Mouse (Mus musculus) liver, embryonic 14.5 days (tissue): ENCODE data around the gene Plac9a. TPM values are rescaled to one million over a fixed set of nuclear protein-coding genes. Genes with fewer than 3 reads are reported as not detected.
"Not testable (repeated sequence)": the region's sequence is repeated elsewhere in the genome, so short reads cannot be mapped to it uniquely, and the experiment has no call there.

Experiments used
- ATAC-seq: fragments of 200-750 bp; cut with Nextera tagmentation; 2 replicates; pipeline ENCODE4 v1.8.0; 2017; ENCODE audit warnings: moderate number of reproducible peaks, mild to moderate bottlenecking, moderate library complexity; ENCODE audit not compliant: insufficient read depth
- DNase-seq, 3 experiments: peaks; one replicate each; pipeline ENCODE4 v3.0.0-alpha.2; 2012 to 2013; ENCODE audit warnings: low read depth in 3 of 3, low spot score in 3 of 3
- H3K27ac ChIP-seq: fragments of 300-500 bp; sonication (generic); 2 replicates; pipeline ENCODE4 v1.5.1; 2014; ENCODE audit warnings: moderate library complexity, mild to moderate bottlenecking, control low read depth, inconsistent platforms
- H3K27me3 ChIP-seq: fragments of 300-500 bp; sonication (generic); 2 replicates; pipeline ENCODE4 v1.6.1; 2014; ENCODE audit warnings: mild to moderate bottlenecking, low read length, moderate library complexity; ENCODE audit not compliant: control insufficient read depth, insufficient read depth
- H3K36me3 ChIP-seq: fragments of 300-500 bp; sonication (generic); replicated peaks from 2 replicates; pipeline ENCODE4 v1.6.1; 2014; ENCODE audit warnings: low read depth; ENCODE audit not compliant: control insufficient read depth, insufficient read depth
- H3K4me1 ChIP-seq, 2 experiments: fragments of 200-500 bp in 1 of 2; fragments of 300-500 bp in 1 of 2; sonication (generic) in 1 of 2; replicated peaks; 2 replicates each; pipeline ENCODE4 v1.6.1; 2012 to 2014; ENCODE audit warnings: antibody characterized with exemption in 1 of 2, inconsistent platforms in 1 of 2, low read length in 1 of 2; ENCODE audit not compliant: control insufficient read depth in 2 of 2, insufficient read depth in 2 of 2
- H3K4me2 ChIP-seq: fragments of 300-500 bp; sonication (generic); 2 replicates; pipeline ENCODE4 v1.6.1; 2014; ENCODE audit warnings: low read depth, mild to moderate bottlenecking, control low read depth, moderate library complexity
- H3K4me3 ChIP-seq, 2 experiments: fragments of 200-500 bp in 1 of 2; fragments of 300-500 bp in 1 of 2; sonication (generic) in 1 of 2; 2 replicates each; pipeline ENCODE4 v1.5.1; 2012 to 2014; ENCODE audit warnings: low read depth in 2 of 2, low read length in 2 of 2, mild to moderate bottlenecking in 2 of 2, control low read depth in 1 of 2, inconsistent platforms in 1 of 2, moderate library complexity in 1 of 2; ENCODE audit not compliant: insufficient read depth in 1 of 2
- H3K9ac ChIP-seq: fragments of 300-500 bp; sonication (generic); replicated peaks from 2 replicates; pipeline ENCODE4 v1.6.1; 2014; ENCODE audit warnings: mild to moderate bottlenecking, control low read depth, moderate library complexity
- H3K9me3 ChIP-seq: fragments of 300-500 bp; sonication (generic); 2 replicates; pipeline ENCODE4 v1.6.1; 2016; ENCODE audit warnings: low read length, mixed read lengths; ENCODE audit not compliant: control insufficient read depth
- WGBS: fragments of 180-500 bp; shearing (Covaris S2); extraction: QIAGEN DNeasy Blood & Tissue Kit; methylation state at CpG from one replicate; pipeline ENCODE4 v1.1.7; 2014; ENCODE audit not compliant: insufficient replicate concordance; 5-methylcytosine and 5-hydroxymethylcytosine counted together
- polyA plus RNA-seq, 2 experiments: library from polyadenylated mRNA; depleted of rRNA in 1 of 2; stranded (reverse) in 1 of 2; unstranded in 1 of 2; fragments of >200 nt; fragmentation: Nextera tagmentation in 1 of 2; extraction: Ambion mirVana in 1 of 2; gene quantifications; 2 replicates each; pipeline versions ENCODE4 v1.2.1 to v1.2.3; 2012 to 2014

Plac9a gene
- polyA plus RNA-seq, 2 experiments: 0.21 TPM; not detected in 1

GRCm38 (mm10) chr14:25907272-25907671, 4.4 kb upstream of the Plac9a start:
- not testable (repeated sequence) for H3K36me3 ChIP-seq, H3K4me1 ChIP-seq, H3K9ac ChIP-seq, ATAC-seq, H3K4me3 ChIP-seq, H3K4me2 ChIP-seq, H3K9me3 ChIP-seq, H3K27me3 ChIP-seq, H3K27ac ChIP-seq, DNase-seq
- no CpG with 5 or more reads among the region's 9 CpGs for WGBS

DNA sequence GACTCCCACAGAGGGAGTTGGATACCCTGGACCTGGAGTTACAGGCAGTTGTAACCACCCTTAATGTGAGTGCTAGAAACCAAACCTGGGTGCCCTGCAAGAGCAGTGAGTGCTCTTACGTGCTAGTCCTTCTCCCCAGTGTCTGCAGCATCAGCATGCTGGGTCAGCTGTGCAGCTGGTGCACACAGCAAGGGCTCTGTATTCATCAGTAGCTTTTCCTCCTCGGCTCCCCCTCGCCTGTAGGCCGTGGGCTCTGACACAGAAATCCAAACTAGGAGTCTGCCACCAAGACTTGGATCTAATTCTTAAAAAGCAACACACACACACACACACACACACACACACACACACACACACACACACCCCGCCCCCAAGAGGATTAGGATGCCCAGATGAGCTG, 2.3 kb upstream of the Plac9a start:
- H3K4me1 ChIP-seq, H3K27ac ChIP-seq, ATAC-seq, H3K27me3 ChIP-seq, H3K36me3 ChIP-seq, H3K4me3 ChIP-seq, H3K9ac ChIP-seq, H3K4me2 ChIP-seq, H3K9me3 ChIP-seq, DNase-seq: not testable (repeated sequence)
- 44% methylated on average over 1 of the region's 5 CpGs for WGBS

- H3K9ac ChIP-seq, H3K27me3 ChIP-seq, H3K9me3 ChIP-seq, H3K4me3 ChIP-seq, H3K4me2 ChIP-seq, DNase-seq, H3K4me1 ChIP-seq, H3K36me3 ChIP-seq, H3K27ac ChIP-seq, ATAC-seq: not testable (repeated sequence)
- no CpG with 5 or more reads among the region's 7 CpGs for WGBS
Observed at GRCm38 (mm10) chr14:25895686-25896085, 7.2 kb downstream of the Plac9a start.

DNA sequence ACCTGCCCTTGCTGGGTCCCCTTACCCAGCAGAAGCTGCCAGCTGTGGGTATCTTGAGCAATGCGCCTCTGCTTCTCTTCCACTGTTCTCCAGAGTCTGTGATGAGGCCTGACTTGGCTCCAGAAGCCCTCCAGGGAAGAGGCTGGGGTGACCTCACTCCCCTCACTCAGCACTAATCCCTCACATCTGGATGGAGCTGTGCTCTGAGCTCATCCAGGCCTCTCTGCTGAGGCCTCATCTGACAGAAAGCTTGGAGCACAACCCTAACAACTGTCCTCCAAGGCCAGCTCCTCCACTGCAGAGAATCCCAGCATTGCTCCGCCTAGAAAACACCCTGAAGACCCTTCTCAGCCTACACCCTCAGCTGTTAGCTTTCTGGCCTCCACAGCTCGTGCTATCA, 8.3 kb downstream of the Plac9a start:
- not testable (repeated sequence) for H3K4me1 ChIP-seq, H3K4me2 ChIP-seq, H3K36me3 ChIP-seq, ATAC-seq, H3K9ac ChIP-seq, H3K27me3 ChIP-seq, H3K9me3 ChIP-seq, DNase-seq, H3K27ac ChIP-seq, H3K4me3 ChIP-seq
- no CpG with 5 or more reads among the region's 3 CpGs for WGBS

DNA sequence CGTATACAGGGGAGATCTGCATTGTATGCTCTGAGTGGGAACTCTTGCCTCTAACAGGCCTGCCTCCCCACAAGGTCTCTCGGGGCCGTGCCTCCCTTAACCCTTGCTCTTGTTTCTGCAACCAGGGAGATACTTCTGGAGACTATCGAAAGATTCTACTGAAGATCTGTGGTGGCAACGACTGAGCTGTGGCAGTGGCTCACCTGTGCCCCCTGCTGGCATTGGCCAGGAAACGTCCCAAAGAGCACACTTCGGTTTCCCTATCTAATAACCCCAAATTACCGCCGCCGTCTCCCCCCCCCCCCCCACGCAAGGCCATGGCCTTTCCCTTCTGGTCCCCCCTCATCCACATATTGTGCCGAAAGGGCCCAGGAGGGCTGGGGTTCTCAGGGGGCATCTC, 17.0 kb downstream of the Plac9a start:
- not testable (repeated sequence) for H3K36me3 ChIP-seq, DNase-seq, H3K4me1 ChIP-seq, H3K27me3 ChIP-seq, H3K4me3 ChIP-seq, ATAC-seq, H3K9ac ChIP-seq, H3K27ac ChIP-seq, H3K4me2 ChIP-seq, H3K9me3 ChIP-seq
- whole genome bisulfite sequencing: no CpG with 5 or more reads among the region's 12 CpGs

GRCm38 (mm10) chr14:25881769-25882168, 21.1 kb downstream of the Plac9a start:
- not testable (repeated sequence) for H3K4me2 ChIP-seq, H3K9me3 ChIP-seq, H3K4me3 ChIP-seq, DNase-seq, H3K27me3 ChIP-seq, ATAC-seq, H3K4me1 ChIP-seq, H3K27ac ChIP-seq, H3K9ac ChIP-seq, H3K36me3 ChIP-seq
- no CpG with 5 or more reads among the region's 9 CpGs for WGBS

- not testable (repeated sequence) for H3K4me2 ChIP-seq, H3K9ac ChIP-seq, DNase-seq, H3K4me3 ChIP-seq, ATAC-seq, H3K4me1 ChIP-seq, H3K36me3 ChIP-seq, H3K27ac ChIP-seq, H3K27me3 ChIP-seq, H3K9me3 ChIP-seq
- no CpG with 5 or more reads among the region's 7 CpGs for WGBS
Observed at GRCm38 (mm10) chr14:25876640-25877039, 26.3 kb downstream of the Plac9a start.
